Mouse (Mus musculus): ENCODE data around the gene Srsf7. TPM values are rescaled to one million over a fixed set of nuclear protein-coding genes. Genes with fewer than 3 reads are reported as not detected.

The Srsf7 gene
- polyA plus RNA-seq, 1 experiment from 2014 or later: 773 TPM

GRCm38 (mm10) chr17:80156905-80157304 lies 50.2 kb downstream of the Srsf7 start:
- Histone ChIP-seq H3K27me3 (ENCODE audit: control insufficient read depth, insufficient read depth, low read length) (no peaks in the 10 kb centered on the region), H3K9me3 (ENCODE audit: control insufficient read depth, low read length) (no peaks in the 10 kb centered on the region), H3K4me2 (replicated peaks; ENCODE audit: low read depth, low read length) (no peak overlapping the region), H3K4me1 (replicated peaks; ENCODE audit: control insufficient read depth, insufficient read depth, low read length) (no peaks in the 10 kb centered on the region), H3K27ac (ENCODE audit: low read depth, low read length) (no peak overlapping the region), H3K4me3 (ENCODE audit: low read depth, low read length) (no peak overlapping the region), H3K36me3 (ENCODE audit: control insufficient read depth, insufficient read depth, low read length) (no peaks in the 10 kb centered on the region), H3K9ac (ENCODE audit: low read depth, low read length) (no peak overlapping the region)
- ATAC-seq (ENCODE audit: low FRiP score) (no peak), DNase-seq (ENCODE audit: low spot score) (no peak)
- 90% methylated on average over 8 of the region's 8 CpGs for WGBS

GRCm38 (mm10) chr17:80153631-80154030 lies 53.5 kb downstream of the Srsf7 start:
- Histone ChIP-seq H3K9me3 (ENCODE audit: control insufficient read depth, low read length) (no peaks in the 10 kb centered on the region), H3K4me3 (ENCODE audit: low read depth, low read length) (no peak overlapping the region), H3K4me1 (replicated peaks; ENCODE audit: control insufficient read depth, insufficient read depth, low read length) (0 out of 2 replicates have a peak, but pooled peaks cover under 1% of the 10 kb centered on the region), H3K9ac (ENCODE audit: low read depth, low read length) (no peak overlapping the region), H3K4me2 (replicated peaks; ENCODE audit: low read depth, low read length) (no peak overlapping the region), H3K36me3 (ENCODE audit: control insufficient read depth, insufficient read depth, low read length) (no peaks in the 10 kb centered on the region), H3K27me3 (ENCODE audit: control insufficient read depth, insufficient read depth, low read length) (no peaks in the 10 kb centered on the region), H3K27ac (ENCODE audit: low read depth, low read length) (no peak overlapping the region)
- DNase-seq (ENCODE audit: low spot score) (no peak), ATAC-seq (ENCODE audit: low FRiP score) (no peak)
- 41% methylated on average over 2 of the region's 2 CpGs for WGBS

- H3K27ac ChIP-seq (ENCODE audit: low read depth, low read length): no peak overlapping the region
- no peaks in the 10 kb centered on the region for H3K27me3 ChIP-seq (ENCODE audit: control insufficient read depth, insufficient read depth, low read length)
- H3K4me2 ChIP-seq (replicated peaks; ENCODE audit: low read depth, low read length): no peak overlapping the region
- H3K9ac ChIP-seq (ENCODE audit: low read depth, low read length): no peak overlapping the region
- 76% methylated on average over 12 of the region's 12 CpGs for WGBS
- ATAC-seq (ENCODE audit: low FRiP score) (no peak), DNase-seq (ENCODE audit: low spot score) (no peak)
- H3K9me3 ChIP-seq (ENCODE audit: control insufficient read depth, low read length): no peaks in the 10 kb centered on the region
- H3K4me3 ChIP-seq (ENCODE audit: low read depth, low read length): no peak overlapping the region
- no peaks in the 10 kb centered on the region for H3K36me3 ChIP-seq (ENCODE audit: control insufficient read depth, insufficient read depth, low read length)
- 0 out of 2 replicates have a peak, but pooled peaks cover 4% of the 10 kb centered on the region for H3K4me1 ChIP-seq (replicated peaks; ENCODE audit: control insufficient read depth, insufficient read depth, low read length)
Observed at GRCm38 (mm10) chr17:80152767-80153630, 54.1 kb downstream of the Srsf7 start.

- no peaks in the 10 kb centered on the region for H3K27me3 ChIP-seq (ENCODE audit: control insufficient read depth, insufficient read depth, low read length)
- ATAC-seq (ENCODE audit: low FRiP score): no peak
- no peak overlapping the region for H3K4me3 ChIP-seq (ENCODE audit: low read depth, low read length)
- DNase-seq (ENCODE audit: low spot score): no peak
- H3K4me2 ChIP-seq (replicated peaks; ENCODE audit: low read depth, low read length): no peak overlapping the region
- no peaks in the 10 kb centered on the region for H3K9me3 ChIP-seq (ENCODE audit: control insufficient read depth, low read length)
- no peak overlapping the region for H3K27ac ChIP-seq (ENCODE audit: low read depth, low read length)
- H3K36me3 ChIP-seq (ENCODE audit: control insufficient read depth, insufficient read depth, low read length): no peaks in the 10 kb centered on the region
- H3K9ac ChIP-seq (ENCODE audit: low read depth, low read length): no peak overlapping the region
- WGBS: 25% methylated on average over 5 of the region's 5 CpGs
- H3K4me1 ChIP-seq (replicated peaks; ENCODE audit: control insufficient read depth, insufficient read depth, low read length): 0 out of 2 replicates have a peak, but pooled peaks cover 4% of the 10 kb centered on the region
Observed at GRCm38 (mm10) chr17:80151353-80151752, 55.8 kb downstream of the Srsf7 start.

Other genes starting within 250 kb of the Srsf7 start
- gene Hnrnpll, start 145.0 kb downstream of the Srsf7 start, polyA plus RNA-seq (2014; fragmentation: Nextera tagmentation; extraction: Ambion mirVana): 123 and 132 TPM in 2 replicates
- gene Galm, start 79.8 kb downstream of the Srsf7 start, polyA plus RNA-seq (2014; fragmentation: Nextera tagmentation; extraction: Ambion mirVana): 7.8 and 9.1 TPM in 2 replicates
- 0.20 TPM in 1 of 2 replicates, not detected in the other for gene Ttc39d, start 153 bp upstream of the Srsf7 start, polyA plus RNA-seq (2014; fragmentation: Nextera tagmentation; extraction: Ambion mirVana)
- gene Gemin6, start 17.1 kb upstream of the Srsf7 start, polyA plus RNA-seq (2014; fragmentation: Nextera tagmentation; extraction: Ambion mirVana): 37.9 and 41.5 TPM in 2 replicates
- 32.0 and 38.6 TPM in 2 replicates for gene Morn2, start 82.9 kb upstream of the Srsf7 start, polyA plus RNA-seq (2014; fragmentation: Nextera tagmentation; extraction: Ambion mirVana)
- 23.3 and 25.7 TPM in 2 replicates for gene Dhx57, start 83.2 kb upstream of the Srsf7 start, polyA plus RNA-seq (2014; fragmentation: Nextera tagmentation; extraction: Ambion mirVana)
- 0.50 and 1.7 TPM in 2 replicates for gene Arhgef33, start 100.1 kb upstream of the Srsf7 start, polyA plus RNA-seq (2014; fragmentation: Nextera tagmentation; extraction: Ambion mirVana)
- gene Gm10190, start 166.2 kb upstream of the Srsf7 start, polyA plus RNA-seq (2014; fragmentation: Nextera tagmentation; extraction: Ambion mirVana): 1.8 and 1.9 TPM in 2 replicates